Comparison of ENCODE assay signal across 10 mouse cellular contexts in the genomic region with DNA sequence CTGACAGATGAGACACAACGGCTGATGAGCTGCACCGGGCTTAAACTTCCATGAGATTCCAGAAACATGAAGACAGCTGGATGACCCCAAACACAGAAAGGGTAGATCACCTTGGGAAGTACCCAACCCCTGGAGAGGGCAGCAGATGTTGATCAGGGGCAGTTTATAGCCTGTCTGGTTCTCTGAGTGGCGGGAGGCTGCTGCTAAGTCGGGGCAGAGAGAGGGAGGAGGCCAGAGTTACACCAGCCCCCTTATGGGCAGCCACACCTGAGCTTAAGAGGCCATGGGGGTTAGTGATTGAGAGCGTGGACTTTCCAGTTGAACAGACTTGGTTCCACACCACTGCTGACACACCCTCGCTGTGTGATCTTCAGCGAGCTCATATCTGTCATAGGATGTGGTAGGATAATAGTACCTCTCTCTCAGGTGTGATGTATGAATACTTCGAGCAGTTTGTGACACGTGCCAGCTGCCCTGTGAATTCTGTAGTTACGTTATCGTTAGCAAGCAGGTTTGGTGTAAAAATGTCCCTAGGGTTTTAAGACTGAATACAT. TPM values are rescaled to one million over a fixed set of nuclear protein-coding genes. Genes with fewer than 3 reads are reported as not detected.
A peak's percentile ranks its signal among the peaks of the same experiment; 100 is the strongest.
DNase-seq lines count a peak whose midpoint lies in the region; ATAC-seq and TF ChIP-seq lines count a peak whose summit lies in the region.
"Had no signal": no experiment of that assay in that cellular context is flagged by ENCODE, and none has a peak within 500 bp of the region (broad histone marks: within the 10 kb centered on the region; RNA-seq: fewer than 3 reads in every experiment).

No protein-coding gene starts in this region.

- TF ChIP-seq CTCF in layer of hippocampus, adult 2 months (conservative IDR thresholded peaks at IDR 0.05), result no peak

- no peak for DNase-seq in layer of hippocampus, adult 2 months (ENCODE audit: low spot score in 2 of 2)
- no peak for DNase-seq in layer of hippocampus, postnatal 25 days (ENCODE audit: extremely low spot score in 1 of 2, low spot score in 1 of 2)
- DNase-seq in limb, embryonic 10.5 days (ENCODE audit: low spot score), result no peak
- no peak for DNase-seq in left cerebral cortex, adult 11 months (ENCODE audit: low spot score)
- DNase-seq: cerebellum, adult 18-20 months; gastrocnemius, postnatal 10 days; layer of hippocampus, postnatal 36 days had no signal

- H3K27ac ChIP-seq in layer of hippocampus, adult 2 months, result peak overlapping the region; percentile 96; the same call in 1 of the 2 replicates
- no peak overlapping the region for H3K27ac ChIP-seq in forebrain, embryonic 15.5 days (replicated peaks)
- no peak overlapping the region for H3K27ac ChIP-seq in limb, embryonic 10.5 days
- no peak overlapping the region for H3K27ac ChIP-seq in neural tube, embryonic 15.5 days (replicated peaks)

- ATAC-seq in forebrain, embryonic 15.5 days (replicated peaks), result no peak
- no peak for ATAC-seq in neural tube, embryonic 15.5 days (ENCODE audit: low FRiP score)
- ATAC-seq in activated CD4-positive, CD25-positive, alpha-beta regulatory T cell, adult 4 months, result no peak

- peaks cover 13% of the 10 kb centered on the region for H3K4me1 ChIP-seq in forebrain, embryonic 15.5 days
- H3K4me1 ChIP-seq in limb, embryonic 10.5 days, result peaks cover 24% of the 10 kb centered on the region
- H3K4me1 ChIP-seq in neural tube, embryonic 15.5 days, result peaks cover 14% of the 10 kb centered on the region

- no peaks in the 10 kb centered on the region for H3K36me3 ChIP-seq in forebrain, embryonic 15.5 days
- no peaks in the 10 kb centered on the region for H3K36me3 ChIP-seq in limb, embryonic 10.5 days
- H3K36me3 ChIP-seq in neural tube, embryonic 15.5 days, result no peaks in the 10 kb centered on the region

- 75% methylated on average over 11 of the region's 11 CpGs for WGBS in forebrain, embryonic 15.5 days
- 66% methylated on average over 11 of the region's 11 CpGs for WGBS in limb, embryonic 10.5 days
- 69% methylated on average over 11 of the region's 11 CpGs for WGBS in neural tube, embryonic 15.5 days

- peaks cover 7% of the 10 kb centered on the region; the same call in 1 of the 2 replicates for H3K27me3 ChIP-seq in forebrain, embryonic 15.5 days
- peaks cover 52% of the 10 kb centered on the region for H3K27me3 ChIP-seq in limb, embryonic 10.5 days (ENCODE audit: low read depth, poor library complexity, severe bottlenecking)
- peaks cover 11% of the 10 kb centered on the region for H3K27me3 ChIP-seq in neural tube, embryonic 15.5 days (replicated peaks)

- H3K4me2 ChIP-seq in forebrain, embryonic 15.5 days (replicated peaks), result 0 out of 2 replicates have a peak overlapping the region, but pooled peaks have one; percentile 85
- peak overlapping the region; percentile 70 for H3K4me2 ChIP-seq in neural tube, embryonic 15.5 days

- H3K9ac ChIP-seq in forebrain, embryonic 15.5 days (replicated peaks), result no peak overlapping the region
- peak overlapping the region; percentile 86; the same call in 1 of the 2 replicates for H3K9ac ChIP-seq in neural tube, embryonic 15.5 days (replicated peaks)

- H3K9me3 ChIP-seq in forebrain, embryonic 15.5 days, result no peaks in the 10 kb centered on the region
- no peaks in the 10 kb centered on the region for H3K9me3 ChIP-seq in limb, embryonic 10.5 days (replicated peaks)
- H3K9me3 ChIP-seq in neural tube, embryonic 15.5 days (replicated peaks), result no peaks in the 10 kb centered on the region

- H3K4me3 ChIP-seq in layer of hippocampus, adult 2 months, result no peak overlapping the region
- no peak overlapping the region for H3K4me3 ChIP-seq in forebrain, embryonic 15.5 days
- peak overlapping the region; percentile 88 for H3K4me3 ChIP-seq in limb, embryonic 10.5 days
- H3K4me3 ChIP-seq in neural tube, embryonic 15.5 days (replicated peaks), result peak overlapping the region; percentile 72

RNA-seq across cellular contexts. Expression of a gene that starts 1.2 kb away (rescaled TPM):
- 100 to 1,000 TPM; 101 to 106 TPM for total RNA-seq in layer of hippocampus, adult 2 months (2021)
- total RNA-seq in layer of hippocampus, postnatal 25 days (2021), result 10 to 100 TPM; 89.5 to 91.9 TPM
- 21.4 and 22.6 TPM in 2 replicates for polyA plus RNA-seq in forebrain, embryonic 15.5 days (2015; fragmentation: Nextera tagmentation; extraction: Ambion mirVana)
- 4.8 and 6.0 TPM in 2 replicates for polyA plus RNA-seq in limb, embryonic 10.5 days (2016; fragmentation: Nextera tagmentation; extraction: Ambion mirVana)
- 32.1 and 33.5 TPM in 2 replicates for polyA plus RNA-seq in neural tube, embryonic 15.5 days (2015; fragmentation: Nextera tagmentation; extraction: Ambion mirVana)
- polyA plus RNA-seq in activated CD4-positive, CD25-positive, alpha-beta regulatory T cell, adult 4 months (2017; shearing (Covaris generic)), result 10 to 100 TPM in 1 of 2 experiments, 1 to 10 TPM in 1; 8.0 to 10.3 TPM

RNA-seq across cellular contexts. Expression of a gene that starts 57.7 kb away (rescaled TPM):
- total RNA-seq in layer of hippocampus, adult 2 months (2021), result 100 to 1,000 TPM; 331 to 353 TPM
- total RNA-seq in layer of hippocampus, postnatal 25 days (2021), result 100 to 1,000 TPM; 374 to 410 TPM
- 615 and 675 TPM in 2 replicates for polyA plus RNA-seq in forebrain, embryonic 15.5 days (2015; fragmentation: Nextera tagmentation; extraction: Ambion mirVana)
- polyA plus RNA-seq in limb, embryonic 10.5 days (2016; fragmentation: Nextera tagmentation; extraction: Ambion mirVana), result 608 and 623 TPM in 2 replicates
- 809 and 987 TPM in 2 replicates for polyA plus RNA-seq in neural tube, embryonic 15.5 days (2015; fragmentation: Nextera tagmentation; extraction: Ambion mirVana)
- 100 to 1,000 TPM; 262 to 349 TPM for polyA plus RNA-seq in activated CD4-positive, CD25-positive, alpha-beta regulatory T cell, adult 4 months (2017; shearing (Covaris generic))

Comparison
In these comparisons a context has a peak if more than half of its experiments do, and no peak if none do; other contexts are left out.
1. H3K4me3 ChIP-seq: peak in limb, embryonic 10.5 days (single experiment) and neural tube, embryonic 15.5 days (single experiment); none in layer of hippocampus, adult 2 months (single experiment) and forebrain, embryonic 15.5 days (single experiment).